Mouse (Mus musculus): ENCODE measurements around the gene Adgrv1. TPM values are rescaled to one million over a fixed set of nuclear protein-coding genes. Genes with fewer than 3 reads are reported as not detected.
"Not testable (repeated sequence)": the region's sequence is repeated elsewhere in the genome, so short reads cannot be mapped to it uniquely, and the experiment has no call there.

Gene Adgrv1
- polyA plus RNA-seq, 1 experiment from 2014 or later = 30.3 TPM

DNA sequence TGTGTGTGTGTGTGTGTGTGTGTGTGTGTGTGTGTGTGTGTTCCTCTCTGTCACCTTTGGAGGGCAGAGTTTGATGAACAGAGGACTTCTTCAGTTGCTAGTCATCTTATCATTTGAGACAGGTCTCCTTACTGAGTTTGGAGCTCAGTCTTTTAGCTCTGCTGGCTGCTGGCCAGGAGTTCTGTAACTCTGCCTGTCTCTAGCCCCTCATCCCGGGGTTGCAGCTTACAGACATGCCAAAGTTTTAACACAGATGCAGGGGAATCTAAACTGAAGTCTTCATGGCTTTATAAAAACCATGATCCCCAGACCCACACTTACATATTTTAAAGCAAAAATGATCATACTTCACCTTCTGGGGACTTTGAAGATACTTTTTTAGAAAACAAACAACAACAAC is 338.8 kb downstream of the Adgrv1 start:
- no peaks in the 10 kb centered on the region for H3K27me3 ChIP-seq (ENCODE audit: poor library complexity, severe bottlenecking)
- H3K9me3 ChIP-seq = no peaks in the 10 kb centered on the region
- H3K4me1 ChIP-seq = no peaks in the 10 kb centered on the region
- WGBS = 88% methylated on average over 1 of the region's 1 CpGs
- no peak overlapping the region for H3K4me3 ChIP-seq
- no peak overlapping the region for H3K27ac ChIP-seq
- no peaks in the 10 kb centered on the region for H3K36me3 ChIP-seq (replicated peaks)
- DNase-seq (ENCODE audit: extremely low spot score, low spot score) = no peak

DNA sequence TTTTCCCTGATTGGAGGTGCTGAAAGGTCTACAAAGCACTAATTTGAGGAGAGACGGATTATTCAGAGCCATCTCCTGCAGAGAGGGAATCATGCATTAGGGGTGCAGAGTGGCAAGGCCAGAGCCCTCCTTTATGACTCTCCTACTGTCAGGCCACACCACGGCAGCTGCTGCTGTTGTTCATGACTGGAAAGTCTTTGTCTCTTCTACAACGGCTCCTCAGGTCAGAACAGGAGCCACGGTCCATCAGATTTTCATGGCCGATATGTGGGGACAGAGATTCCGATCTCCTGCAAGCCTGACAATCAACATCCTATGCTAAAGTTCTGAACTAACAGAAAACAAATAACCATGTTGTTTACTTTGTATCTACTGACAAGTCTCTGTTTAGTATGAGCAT is 350.8 kb downstream of the Adgrv1 start:
- 87% methylated on average over 6 of the region's 6 CpGs for WGBS
- Histone ChIP-seq H3K36me3 (replicated peaks) (peaks cover 7% of the 10 kb centered on the region; the same call in 1 of the 2 replicates), H3K27ac (no peak overlapping the region), H3K4me3 (no peak overlapping the region), H3K4me1 (no peaks in the 10 kb centered on the region), H3K27me3 (ENCODE audit: poor library complexity, severe bottlenecking) (no peaks in the 10 kb centered on the region), H3K9me3 (no peaks in the 10 kb centered on the region)
- no peak for DNase-seq (ENCODE audit: extremely low spot score, low spot score)

DNA sequence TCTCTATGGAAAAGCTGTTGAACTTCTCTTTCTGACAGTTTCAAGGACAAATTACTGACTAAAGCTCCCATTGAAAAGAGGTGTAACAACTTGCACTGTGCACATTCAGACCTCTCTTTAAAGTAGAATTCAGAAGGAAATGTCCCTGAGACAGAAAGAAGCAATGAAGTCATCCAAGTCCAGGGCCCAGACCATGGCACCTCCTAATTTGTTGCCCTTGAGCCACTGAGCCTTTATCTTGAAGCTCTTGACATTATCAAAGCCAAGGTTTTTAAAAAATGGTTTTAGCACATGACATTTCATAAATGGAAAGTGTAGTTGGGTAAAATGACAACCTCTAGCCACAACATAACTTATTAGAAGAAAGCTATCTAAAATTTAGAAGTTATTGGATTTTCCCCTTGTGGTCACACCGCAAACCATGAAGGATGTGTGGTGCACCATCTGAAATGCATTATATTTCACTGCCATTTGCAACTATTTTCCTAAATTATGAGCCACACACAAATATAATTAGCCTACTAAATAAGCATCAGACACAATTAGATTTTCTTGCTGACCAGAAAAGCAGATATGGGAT is 352.2 kb downstream of the Adgrv1 start:
- DNase-seq (ENCODE audit: extremely low spot score, low spot score) = no peak
- Histone ChIP-seq H3K4me3 (no peak overlapping the region), H3K4me1 (no peaks in the 10 kb centered on the region), H3K36me3 (replicated peaks) (peaks cover 7% of the 10 kb centered on the region; the same call in 1 of the 2 replicates), H3K27me3 (ENCODE audit: poor library complexity, severe bottlenecking) (no peaks in the 10 kb centered on the region), H3K27ac (no peak overlapping the region), H3K9me3 (no peaks in the 10 kb centered on the region)
- 100% methylated on average over 1 of the region's 1 CpGs for WGBS

DNA sequence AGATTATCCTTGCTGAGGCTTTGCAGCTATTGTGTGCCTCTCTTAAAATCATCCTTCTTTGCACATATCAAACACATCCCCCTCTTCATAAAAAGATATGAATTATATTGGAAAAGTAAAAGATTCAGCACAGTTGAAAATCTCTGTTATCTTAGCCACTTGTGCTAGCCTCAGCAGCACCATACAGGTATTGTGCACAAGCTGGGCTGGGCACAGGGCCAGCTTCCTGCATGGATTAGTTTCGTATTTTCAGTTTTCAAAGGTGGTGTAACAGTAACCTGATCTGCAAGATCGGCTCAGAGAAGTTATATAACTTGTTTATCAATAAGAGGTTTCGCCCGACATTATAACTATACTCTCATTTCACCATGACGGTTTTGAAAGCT is 353.6 kb downstream of the Adgrv1 start:
- Histone ChIP-seq H3K4me3 (no peak overlapping the region), H3K9me3 (no peaks in the 10 kb centered on the region), H3K36me3 (replicated peaks) (peaks cover 7% of the 10 kb centered on the region; the same call in 1 of the 2 replicates), H3K27ac (no peak overlapping the region), H3K27me3 (ENCODE audit: poor library complexity, severe bottlenecking) (no peaks in the 10 kb centered on the region), H3K4me1 (no peaks in the 10 kb centered on the region)
- DNase-seq (ENCODE audit: extremely low spot score, low spot score) = no peak
- WGBS = 87% methylated on average over 5 of the region's 5 CpGs

DNA sequence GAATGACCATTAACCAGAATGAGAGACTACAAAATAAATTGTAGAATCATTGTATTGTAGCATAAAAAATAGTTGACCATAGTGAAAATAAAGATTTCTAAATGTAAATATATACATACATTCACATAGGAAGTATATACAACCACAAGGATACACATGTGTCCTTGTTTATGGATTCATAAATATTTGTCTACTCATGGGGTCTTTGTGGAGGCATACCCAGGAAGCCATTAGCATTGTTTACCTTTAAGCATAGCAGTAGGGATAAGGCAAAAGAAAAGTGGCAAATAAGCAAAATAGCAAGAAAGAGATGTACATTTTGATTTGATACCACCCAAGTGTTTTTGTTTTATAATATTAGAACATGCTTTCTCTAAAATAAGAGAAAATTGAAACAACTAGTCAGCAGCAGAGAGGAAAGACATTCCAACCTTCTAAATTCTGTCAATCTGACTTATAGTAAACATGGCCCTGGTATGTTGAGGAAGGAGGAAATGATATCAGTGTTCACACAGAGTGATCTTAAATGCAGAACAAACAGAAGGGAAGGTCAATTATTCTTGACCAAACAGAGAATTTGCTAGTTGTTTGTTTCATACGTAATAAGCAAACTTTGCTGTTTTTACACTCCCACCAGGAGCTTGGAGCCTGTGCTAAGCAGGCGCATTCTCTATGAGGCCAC is 354.1 kb downstream of the Adgrv1 start:
- WGBS = 88% methylated on average over 2 of the region's 2 CpGs
- Histone ChIP-seq H3K4me3 (no peak overlapping the region), H3K36me3 (replicated peaks) (peaks cover 7% of the 10 kb centered on the region; the same call in 1 of the 2 replicates), H3K9me3 (no peaks in the 10 kb centered on the region), H3K27ac (no peak overlapping the region), H3K4me1 (no peaks in the 10 kb centered on the region), H3K27me3 (ENCODE audit: poor library complexity, severe bottlenecking) (no peaks in the 10 kb centered on the region)
- DNase-seq (ENCODE audit: extremely low spot score, low spot score) = no peak

DNA sequence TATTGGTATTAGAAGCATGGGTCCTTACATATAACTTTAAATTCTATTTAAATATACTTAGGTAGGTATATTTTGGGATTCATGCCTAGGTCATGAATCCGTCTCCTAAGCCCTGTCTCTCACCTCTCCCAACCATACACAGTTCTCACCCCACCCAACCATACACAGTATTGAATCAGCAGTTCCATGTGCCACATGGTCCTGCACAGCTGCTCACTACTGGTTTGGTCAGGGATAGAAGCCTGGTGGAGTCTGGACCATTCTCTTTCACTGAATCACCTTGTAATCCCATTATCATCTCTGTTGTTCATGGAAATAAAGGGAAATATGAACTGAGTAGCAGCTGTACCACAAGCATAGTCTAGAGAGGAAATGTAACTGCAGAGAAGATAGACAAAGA is 359.1 kb downstream of the Adgrv1 start:
- 88% methylated on average over 1 of the region's 1 CpGs for WGBS
- Histone ChIP-seq H3K36me3 (replicated peaks) (no peaks in the 10 kb centered on the region), H3K27ac (no peak overlapping the region), H3K4me3 (no peak overlapping the region), H3K4me1 (no peaks in the 10 kb centered on the region), H3K27me3 (ENCODE audit: poor library complexity, severe bottlenecking) (no peaks in the 10 kb centered on the region), H3K9me3 (no peaks in the 10 kb centered on the region)
- DNase-seq (ENCODE audit: extremely low spot score, low spot score) = no peak

DNA sequence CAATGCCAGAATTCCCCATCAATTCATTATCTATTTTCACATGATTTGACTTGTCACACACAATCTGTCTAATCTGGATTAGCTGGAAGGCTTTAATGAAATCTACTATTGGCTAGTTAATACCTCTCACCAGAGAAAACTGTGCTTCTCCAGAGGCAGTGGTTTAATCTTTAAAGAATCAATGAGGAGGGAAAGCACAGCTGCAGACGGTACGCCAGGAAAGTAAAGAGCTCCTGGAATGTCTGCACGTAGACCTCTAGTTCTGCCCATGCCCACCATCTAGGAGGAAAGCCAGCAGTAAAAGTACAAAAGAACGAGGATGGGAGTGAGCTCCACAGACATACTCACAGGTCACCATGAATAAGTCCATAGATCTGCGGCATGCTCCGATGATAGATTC is 362.6 kb downstream of the Adgrv1 start:
- H3K27me3 ChIP-seq (ENCODE audit: poor library complexity, severe bottlenecking) = no peaks in the 10 kb centered on the region
- H3K4me1 ChIP-seq = no peaks in the 10 kb centered on the region
- no peak for DNase-seq (ENCODE audit: extremely low spot score, low spot score)
- WGBS = 62% methylated on average over 6 of the region's 6 CpGs
- H3K27ac ChIP-seq = no peak overlapping the region
- no peaks in the 10 kb centered on the region for H3K36me3 ChIP-seq (replicated peaks)
- H3K9me3 ChIP-seq = no peaks in the 10 kb centered on the region
- H3K4me3 ChIP-seq = no peak overlapping the region

DNA sequence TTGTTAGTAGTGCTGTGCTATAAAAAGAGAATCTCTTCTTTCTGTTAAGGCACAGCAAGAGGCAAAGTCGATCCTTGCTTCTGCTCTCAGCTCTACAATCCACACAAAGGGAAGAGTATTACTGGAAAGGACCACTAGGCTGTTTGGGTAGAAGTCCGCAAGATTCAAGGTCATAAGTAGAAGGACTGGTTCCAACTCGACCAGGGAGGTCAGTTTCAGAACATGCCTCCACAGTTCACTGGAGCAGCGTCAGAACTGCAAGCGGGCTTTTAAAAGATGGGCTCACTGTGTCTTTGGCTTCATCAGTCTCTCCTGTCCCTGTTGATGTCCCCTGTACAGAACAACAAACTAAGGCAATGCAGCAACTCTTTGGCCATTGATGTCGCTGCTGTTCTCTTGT is 363.9 kb downstream of the Adgrv1 start:
- H3K4me1 ChIP-seq = no peaks in the 10 kb centered on the region
- DNase-seq (ENCODE audit: extremely low spot score, low spot score) = no peak
- H3K9me3 ChIP-seq = no peaks in the 10 kb centered on the region
- WGBS = 82% methylated on average over 6 of the region's 6 CpGs
- no peaks in the 10 kb centered on the region for H3K27me3 ChIP-seq (ENCODE audit: poor library complexity, severe bottlenecking)
- no peak overlapping the region for H3K4me3 ChIP-seq
- H3K36me3 ChIP-seq (replicated peaks) = no peaks in the 10 kb centered on the region
- no peak overlapping the region for H3K27ac ChIP-seq

DNA sequence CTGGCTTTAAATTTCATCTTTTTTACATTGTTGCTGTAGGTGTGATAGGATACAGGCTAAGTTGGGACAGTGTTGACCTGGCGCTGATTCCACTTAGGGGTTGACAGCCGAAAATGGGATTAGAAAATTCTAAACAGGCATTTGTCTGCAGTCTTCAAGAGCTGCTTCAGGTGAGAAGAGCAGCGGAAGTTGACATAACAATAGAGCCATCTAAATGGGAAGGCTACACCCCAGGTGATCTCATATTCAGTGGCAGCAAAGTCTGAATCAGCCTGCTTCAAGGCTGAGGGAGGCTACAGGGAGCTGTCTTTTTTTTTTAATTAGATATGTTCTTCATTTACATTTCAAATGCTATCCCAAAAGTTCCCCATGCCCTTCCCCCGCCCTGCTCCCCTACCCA is 365.5 kb downstream of the Adgrv1 start:
- WGBS = 71% methylated on average over 4 of the region's 4 CpGs
- not testable (repeated sequence) for H3K9me3 ChIP-seq; H3K27ac ChIP-seq; H3K4me3 ChIP-seq; DNase-seq (ENCODE audit: extremely low spot score, low spot score); H3K4me1 ChIP-seq; H3K36me3 ChIP-seq (replicated peaks); H3K27me3 ChIP-seq (ENCODE audit: poor library complexity, severe bottlenecking)

DNA sequence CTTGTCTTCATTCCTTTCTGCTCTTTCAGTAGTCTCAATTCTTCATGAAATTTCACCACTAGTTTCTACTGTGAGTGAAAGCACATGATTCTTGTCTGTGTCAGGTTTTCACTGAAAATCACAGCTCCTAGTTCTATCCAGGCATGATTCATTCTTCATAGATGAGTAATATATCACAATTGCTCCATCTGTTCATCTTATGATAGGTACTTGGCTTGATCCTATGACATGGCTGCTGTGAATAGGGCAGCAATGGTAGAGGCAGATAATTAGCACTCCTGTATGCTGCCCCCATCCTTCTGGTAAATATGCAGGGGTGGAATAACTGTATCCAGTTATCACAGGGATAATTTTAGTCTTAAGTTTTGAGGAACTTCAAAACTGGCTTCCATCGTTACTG is 368.5 kb downstream of the Adgrv1 start:
- Histone ChIP-seq H3K27me3 (ENCODE audit: poor library complexity, severe bottlenecking) (no peaks in the 10 kb centered on the region), H3K4me1 (no peaks in the 10 kb centered on the region), H3K4me3 (no peak overlapping the region), H3K9me3 (no peaks in the 10 kb centered on the region), H3K36me3 (replicated peaks) (no peaks in the 10 kb centered on the region), H3K27ac (no peak overlapping the region)
- DNase-seq (ENCODE audit: extremely low spot score, low spot score) = no peak
- WGBS = 88% methylated on average over 1 of the region's 1 CpGs

DNA sequence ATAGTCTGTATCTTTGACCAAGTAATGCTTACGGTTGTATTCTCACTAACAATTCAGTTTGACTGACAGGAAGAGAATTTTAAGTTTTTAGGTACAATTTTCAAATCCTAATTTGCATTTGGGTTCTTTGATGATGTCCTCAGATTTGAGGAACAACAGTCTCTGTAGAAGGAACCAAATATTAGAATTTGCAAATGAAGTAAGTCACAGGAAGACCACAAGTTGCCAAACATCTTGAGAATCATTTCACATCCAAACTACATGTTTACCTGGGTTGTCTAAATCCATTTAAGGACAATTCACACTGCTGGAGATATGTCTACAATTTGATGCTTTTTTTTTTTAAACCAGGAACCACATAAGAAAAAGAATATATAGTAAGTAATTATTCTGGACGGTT is 391.8 kb downstream of the Adgrv1 start:
- Histone ChIP-seq H3K9me3 (no peaks in the 10 kb centered on the region), H3K36me3 (replicated peaks) (0 out of 2 replicates have a peak, but pooled peaks cover 3% of the 10 kb centered on the region), H3K4me1 (no peaks in the 10 kb centered on the region), H3K27ac (no peak overlapping the region), H3K4me3 (no peak overlapping the region), H3K27me3 (ENCODE audit: poor library complexity, severe bottlenecking) (no peaks in the 10 kb centered on the region)
- DNase-seq (ENCODE audit: extremely low spot score, low spot score) = no peak
- WGBS = 90% methylated on average over 2 of the region's 2 CpGs

DNA sequence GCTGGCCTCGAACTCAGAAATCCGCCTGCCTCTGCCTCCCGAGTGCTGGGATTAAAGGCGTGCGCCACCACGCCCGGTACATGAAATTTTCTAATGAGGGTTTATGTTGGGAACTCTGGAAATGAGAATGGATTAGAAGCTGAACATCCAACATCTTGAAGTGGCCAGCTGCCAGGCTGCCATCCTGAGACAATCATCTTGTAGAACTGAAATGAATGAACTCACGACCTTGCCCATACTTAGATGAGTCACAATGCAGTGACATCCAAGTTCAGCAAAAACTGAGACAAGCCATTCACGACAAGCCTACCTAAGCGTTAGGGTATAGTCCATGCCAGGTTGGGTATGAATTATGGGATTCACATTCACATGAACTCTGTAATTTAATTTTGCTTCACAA is 393.1 kb downstream of the Adgrv1 start:
- H3K4me1 ChIP-seq = no peaks in the 10 kb centered on the region
- H3K27me3 ChIP-seq (ENCODE audit: poor library complexity, severe bottlenecking) = no peaks in the 10 kb centered on the region
- H3K4me3 ChIP-seq = no peak overlapping the region
- H3K36me3 ChIP-seq (replicated peaks) = 0 out of 2 replicates have a peak, but pooled peaks cover 3% of the 10 kb centered on the region
- H3K27ac ChIP-seq = no peak overlapping the region
- no peak for DNase-seq (ENCODE audit: extremely low spot score, low spot score)
- H3K9me3 ChIP-seq = no peaks in the 10 kb centered on the region
- WGBS = 98% methylated on average over 10 of the region's 10 CpGs

DNA sequence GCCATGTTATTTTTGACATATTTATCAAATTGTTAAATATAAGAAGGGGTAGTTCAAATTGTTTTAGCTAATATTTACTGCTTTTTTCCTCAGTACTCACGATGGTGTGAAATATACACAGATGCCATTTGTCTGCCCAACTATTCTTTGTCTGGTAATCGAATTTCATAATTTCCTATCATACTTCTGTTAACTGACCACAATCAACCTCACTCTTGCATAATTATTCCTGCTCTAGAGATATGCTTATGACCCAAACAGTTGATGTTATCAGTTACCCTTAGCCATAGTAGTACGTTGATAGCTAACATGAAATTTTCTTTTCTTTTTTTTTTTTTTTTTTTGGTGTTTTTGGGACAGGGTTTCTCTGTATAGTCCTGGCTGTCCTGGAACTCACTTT is 393.5 kb downstream of the Adgrv1 start:
- no peak overlapping the region for H3K27ac ChIP-seq
- no peaks in the 10 kb centered on the region for H3K9me3 ChIP-seq
- WGBS = 94% methylated on average over 3 of the region's 3 CpGs
- H3K4me1 ChIP-seq = no peaks in the 10 kb centered on the region
- H3K36me3 ChIP-seq (replicated peaks) = 0 out of 2 replicates have a peak, but pooled peaks cover 3% of the 10 kb centered on the region
- DNase-seq (ENCODE audit: extremely low spot score, low spot score) = no peak
- H3K27me3 ChIP-seq (ENCODE audit: poor library complexity, severe bottlenecking) = no peaks in the 10 kb centered on the region
- no peak overlapping the region for H3K4me3 ChIP-seq
